Mouse (Mus musculus): ENCODE results near the gene Ide.

DNA sequence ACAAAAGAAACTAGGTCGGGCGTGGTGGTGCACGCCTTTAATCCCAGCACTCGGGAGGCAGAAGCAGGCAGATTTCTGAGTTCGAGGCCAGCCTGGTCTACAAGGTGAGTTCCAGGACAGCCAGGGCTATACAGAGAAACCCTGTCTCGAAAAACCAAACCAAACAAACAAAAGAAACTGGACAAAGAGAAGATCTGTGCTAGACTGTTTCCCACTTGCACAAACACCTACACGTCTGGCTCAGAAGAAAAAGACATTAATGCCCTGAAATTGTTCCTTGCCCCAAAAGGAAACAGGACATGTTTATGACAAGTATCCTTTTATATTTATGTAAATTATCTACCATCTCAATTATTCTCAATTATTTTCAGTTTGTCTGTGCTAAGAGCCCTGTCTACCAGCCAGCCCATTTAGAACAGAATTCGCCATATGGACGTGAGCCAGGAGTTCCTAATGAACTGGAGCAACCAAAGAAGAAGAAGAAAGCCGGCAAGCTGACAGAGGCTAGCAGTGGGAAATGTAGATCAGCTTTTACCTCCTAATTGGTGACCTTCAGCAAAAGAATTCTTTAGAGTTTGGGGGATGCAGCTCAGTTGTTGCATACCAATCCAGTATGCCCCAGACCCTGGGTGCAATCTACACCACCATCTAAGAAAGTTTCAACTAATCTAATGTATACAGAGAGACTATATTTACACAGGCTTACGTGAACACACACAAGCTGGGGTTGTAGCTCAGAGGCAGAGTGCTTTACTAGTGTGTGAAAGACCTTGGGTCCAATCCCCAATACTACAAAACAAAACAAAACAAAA, 25.7 kb upstream of the Ide start:
- no peak for TF ChIP-seq CTCF (IDR thresholded peaks at IDR 0.05; ENCODE audit: extremely low read depth, insufficient read depth, low read length)
- TF ChIP-seq POLR2A (IDR thresholded peaks at IDR 0.05; ENCODE audit: extremely low read depth, insufficient read depth, low read length): no peak

All from cortical plate, adult 2 months (tissue).